10 mouse cellular contexts compared by ENCODE assay signal in genomic region chr2:70226679-70227078, GRCm38 (mm10).
DNase-seq lines count a peak whose midpoint lies in the region; ATAC-seq and TF ChIP-seq lines count a peak whose summit lies in the region.
"Had no signal": no experiment of that assay in that cellular context is flagged by ENCODE, and none has a peak within 500 bp of the region (broad histone marks: within the 10 kb centered on the region; RNA-seq: fewer than 3 reads in every experiment).

No protein-coding gene starts in this region.

- no peaks in the 10 kb centered on the region for H3K27me3 ChIP-seq in hindbrain, embryonic 11.5 days (ENCODE audit: control insufficient read depth, insufficient read depth, low read length)
- no peaks in the 10 kb centered on the region for H3K27me3 ChIP-seq in hindbrain, embryonic 16.5 days (replicated peaks; ENCODE audit: control insufficient read depth, insufficient read depth, low read length)
- no peaks in the 10 kb centered on the region for H3K27me3 ChIP-seq in thymus, adult 2 months (ENCODE audit: control insufficient read depth, insufficient read depth, low read length)

- 12% methylated on average over 3 of the region's 3 CpGs for WGBS in hindbrain, embryonic 11.5 days
- 14% methylated on average over 3 of the region's 3 CpGs for WGBS in hindbrain, embryonic 16.5 days
- WGBS in thymus, adult 2 months: 14% methylated on average over 3 of the region's 3 CpGs

- H3K9me3 ChIP-seq in hindbrain, embryonic 11.5 days (ENCODE audit: control insufficient read depth, low read length): no peaks in the 10 kb centered on the region
- no peaks in the 10 kb centered on the region for H3K9me3 ChIP-seq in hindbrain, embryonic 16.5 days (ENCODE audit: control insufficient read depth, low read length)

- peak; percentile 66 for DNase-seq in hindbrain, embryonic 11.5 days (ENCODE audit: low spot score)
- DNase-seq in thymus, postnatal 0 days (ENCODE audit: low spot score): peak; percentile 22
- DNase-seq in thymus, postnatal 36 days: no peak
- peak; percentile 76 for DNase-seq in embryo, embryonic 10.5 days (ENCODE audit: low spot score)
- DNase-seq in thymus, adult 2 months: no peak
- no peak for DNase-seq in adrenal gland, postnatal 14 days
- DNase-seq: adrenal gland, adult 8-10 months; spleen, adult 18-20 months had no signal

- H3K27ac ChIP-seq in hindbrain, embryonic 11.5 days (ENCODE audit: low read depth, low read length): no peak overlapping the region
- no peak overlapping the region for H3K27ac ChIP-seq in hindbrain, embryonic 16.5 days (ENCODE audit: low read depth, low read length)
- no peak overlapping the region for H3K27ac ChIP-seq in thymus, adult 2 months (ENCODE audit: control insufficient read depth, insufficient read depth, low read length)

- no peak overlapping the region for H3K9ac ChIP-seq in hindbrain, embryonic 11.5 days (ENCODE audit: low read depth, low read length)
- no peak overlapping the region for H3K9ac ChIP-seq in hindbrain, embryonic 16.5 days (ENCODE audit: low read depth, low read length)

- ATAC-seq in hindbrain, embryonic 11.5 days (ENCODE audit: low FRiP score): no peak
- ATAC-seq in hindbrain, embryonic 16.5 days: no peak
- no peak for ATAC-seq in megakaryocyte-erythroid progenitor cell, adult 5-6 weeks (replicated peaks; ENCODE audit: low FRiP score, low TSS enrichment, poor library complexity, severe bottlenecking)

- no peak overlapping the region for H3K4me2 ChIP-seq in hindbrain, embryonic 11.5 days (replicated peaks; ENCODE audit: low read depth, low read length)
- H3K4me2 ChIP-seq in hindbrain, embryonic 16.5 days (ENCODE audit: low read length): no peak overlapping the region

- H3K4me1 ChIP-seq in hindbrain, embryonic 11.5 days (replicated peaks; ENCODE audit: control insufficient read depth, insufficient read depth, low read length): no peaks in the 10 kb centered on the region
- H3K4me1 ChIP-seq in hindbrain, embryonic 16.5 days (ENCODE audit: control insufficient read depth, insufficient read depth, low read depth, low read length): no peaks in the 10 kb centered on the region
- no peaks in the 10 kb centered on the region for H3K4me1 ChIP-seq in thymus, adult 2 months (replicated peaks; ENCODE audit: control insufficient read depth, insufficient read depth, low read length)

- no peak for TF ChIP-seq CTCF in thymus, adult 2 months (IDR thresholded peaks at IDR 0.05; ENCODE audit: borderline replicate concordance, control insufficient read depth, extremely low read depth, insufficient read depth, low read length, poor library complexity)

- H3K4me3 ChIP-seq in hindbrain, embryonic 11.5 days (ENCODE audit: low read depth, low read length): no peak overlapping the region
- H3K4me3 ChIP-seq in hindbrain, embryonic 16.5 days (ENCODE audit: low read length): no peak overlapping the region
- no peak overlapping the region for H3K4me3 ChIP-seq in thymus, adult 2 months (ENCODE audit: control insufficient read depth, insufficient read depth, low read length)

- no peak for TF ChIP-seq POLR2A in thymus, adult 2 months (IDR thresholded peaks at IDR 0.05; ENCODE audit: control insufficient read depth, extremely low read depth, insufficient read depth, low read length, poor library complexity)

- H3K36me3 ChIP-seq in hindbrain, embryonic 11.5 days (ENCODE audit: control insufficient read depth, insufficient read depth, low read length): no peaks in the 10 kb centered on the region
- no peaks in the 10 kb centered on the region for H3K36me3 ChIP-seq in hindbrain, embryonic 16.5 days (ENCODE audit: control insufficient read depth, insufficient read depth, low read length)
- H3K36me3 ChIP-seq in thymus, adult 2 months (ENCODE audit: control insufficient read depth, insufficient read depth, low read length): no peaks in the 10 kb centered on the region

Comparison
In these comparisons a context has a peak if more than half of its experiments do, and no peak if none do; other contexts are left out.
1. DNase-seq: peak in hindbrain, embryonic 11.5 days (single experiment), thymus, postnatal 0 days (single experiment) and embryo, embryonic 10.5 days (single experiment); none in thymus, postnatal 36 days (0 of 2), thymus, adult 2 months (single experiment) and adrenal gland, postnatal 14 days (single experiment).